Mouse (Mus musculus) mammary gland, adult 2 months (tissue): Measurements from ENCODE around the gene Olfr653. TPM values are rescaled to one million over a fixed set of nuclear protein-coding genes. Genes with fewer than 3 reads are reported as not detected.

ENCODE experiments used
- polyA plus RNA-seq: library from polyadenylated mRNA; depleted of rRNA; stranded (reverse); fragments of >200 nt; gene quantifications from 2 replicates; pipeline ENCODE4 v1.2.3, GENCODE M21; 2012; ENCODE audit warnings: low replicate concordance; rRNA removed

Gene Olfr653
- not detected in 2 replicates for polyA plus RNA-seq

DNA sequence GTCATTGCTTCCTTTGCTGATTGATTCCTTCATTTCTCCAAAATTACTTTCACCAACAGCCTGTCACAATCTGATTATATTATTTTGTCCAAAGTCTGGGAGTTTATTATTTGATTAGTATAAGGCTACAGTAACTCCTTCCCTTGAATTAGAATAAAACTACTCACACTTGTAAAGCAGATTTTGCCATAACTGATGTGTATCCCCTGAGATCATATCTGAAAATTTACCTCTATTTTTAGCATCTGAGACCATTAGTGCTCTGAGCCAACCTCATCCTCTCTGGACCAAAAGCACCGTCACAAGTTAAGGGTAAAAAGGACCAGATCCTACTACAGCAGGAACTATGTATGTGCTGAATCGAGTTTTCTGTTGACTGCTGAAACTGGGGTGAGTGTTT, at the start of gene Olfr653:
Gene Olfr653, plus strand, starts transcription at position 301 of the 400 bp plus-strand sequence.

DNA sequence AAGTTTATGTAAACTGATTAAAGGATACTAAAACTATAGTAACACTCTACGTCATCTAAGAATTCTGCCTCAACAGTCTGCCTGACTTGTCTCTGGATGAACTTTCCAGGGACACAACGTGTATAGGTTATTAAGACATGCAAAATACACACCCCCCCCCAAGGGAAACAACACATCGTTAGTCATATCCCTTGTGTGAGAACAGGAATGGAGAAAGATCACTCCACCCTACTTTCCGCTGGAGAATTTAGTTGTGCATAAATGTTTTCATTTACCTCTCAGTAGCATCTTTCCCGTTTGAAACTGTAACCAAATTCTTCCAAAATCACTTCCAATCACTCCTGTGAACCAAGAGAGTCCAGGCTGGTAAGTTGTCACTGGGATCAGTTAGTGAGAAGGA, 27.3 kb upstream of the Olfr653 start, which contains the start of gene Olfr651:
Gene Olfr651, plus strand, starts transcription at position 301 of the 400 bp plus-strand sequence.

GRCm38 (mm10) chr7:104560601-104561000, 16.5 kb upstream of the Olfr653 start, which contains the start of gene Olfr652:
Gene Olfr652, plus strand, starts transcription at chr7:104560901.

GRCm38 (mm10) chr7:104586725-104587124, 9.6 kb downstream of the Olfr653 start, which contains the start of gene Olfr654:
Gene Olfr654, plus strand, starts transcription at chr7:104587025.

DNA sequence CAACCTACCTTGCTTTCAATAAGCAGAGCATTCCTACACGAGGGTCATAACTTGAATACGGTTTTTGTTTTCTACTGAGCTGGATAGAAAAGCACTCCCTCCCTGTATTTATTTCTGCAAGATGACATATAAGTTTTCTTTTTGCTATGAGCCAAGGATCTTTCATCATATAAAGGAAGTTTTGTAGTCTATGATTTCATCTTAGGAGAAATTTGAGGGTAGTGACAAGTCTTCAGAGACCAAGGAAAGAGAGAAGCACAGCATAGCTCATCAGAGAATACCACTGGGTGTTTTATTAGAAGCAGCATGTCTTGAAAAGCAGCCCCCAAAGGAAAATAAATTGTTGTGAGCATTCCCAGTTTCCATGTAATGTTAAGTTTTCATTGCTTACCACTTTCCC, 24.6 kb downstream of the Olfr653 start, which contains the start of gene Olfr655:
Gene Olfr655, minus strand, starts transcription at position 101 of the 400 bp plus-strand sequence.

DNA sequence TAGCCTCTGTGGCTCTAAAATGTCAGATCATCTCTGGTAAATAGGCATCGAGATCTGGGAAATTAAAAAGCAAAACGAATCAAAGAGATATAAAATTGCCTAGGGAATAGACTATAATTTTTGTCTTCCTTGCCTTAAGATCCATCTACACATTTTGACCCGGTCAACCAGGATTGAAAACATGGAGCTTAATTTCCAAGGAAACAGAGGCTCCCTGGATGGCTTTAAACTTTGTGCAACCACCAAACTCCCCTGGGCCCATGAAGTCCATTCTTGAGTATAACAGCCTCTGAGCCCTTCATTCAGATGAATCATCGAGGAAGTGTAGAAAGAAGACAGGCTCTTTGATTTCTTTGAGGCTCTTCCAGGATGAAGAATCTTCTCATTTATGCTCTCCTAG, 36.5 kb downstream of the Olfr653 start, which contains the start of gene Olfr656:
Gene Olfr656, plus strand, starts transcription at position 301 of the 400 bp plus-strand sequence.

GRCm38 (mm10) chr7:104624494-104624893, 47.4 kb downstream of the Olfr653 start, which contains the start of gene Olfr657:
Gene Olfr657, plus strand, starts transcription at chr7:104624794.

Other genes starting within 250 kb of the Olfr653 start
- gene Trim34b, start 247.8 kb upstream of the Olfr653 start, polyA plus RNA-seq, result 3.1 and 4.1 TPM in 2 replicates
- 3.1 and 6.3 TPM in 2 replicates for gene Trim12c, start 224.0 kb upstream of the Olfr653 start, polyA plus RNA-seq
- gene Trim30b, start 207.4 kb upstream of the Olfr653 start, polyA plus RNA-seq, result 0.74 and 1.5 TPM in 2 replicates
- 0.27 and 0.29 TPM in 2 replicates for gene Trim30c, start 176.5 kb upstream of the Olfr653 start, polyA plus RNA-seq
- 5.6 and 13.5 TPM in 2 replicates for gene Trim30a, start 112.1 kb upstream of the Olfr653 start, polyA plus RNA-seq
- gene Trim30d, start 69.5 kb upstream of the Olfr653 start, polyA plus RNA-seq, result 2.2 and 8.1 TPM in 2 replicates
- not detected in 2 replicates for gene Olfr651, start 27.2 kb upstream of the Olfr653 start, polyA plus RNA-seq
- not detected in 2 replicates for gene Olfr652, start 16.4 kb upstream of the Olfr653 start, polyA plus RNA-seq
- not detected in 2 replicates for gene Olfr654, start 9.7 kb downstream of the Olfr653 start, polyA plus RNA-seq
- gene Olfr655, start 24.5 kb downstream of the Olfr653 start, polyA plus RNA-seq, result not detected in 2 replicates
- gene Olfr656, start 36.6 kb downstream of the Olfr653 start, polyA plus RNA-seq, result not detected in 2 replicates
- not detected in 2 replicates for gene Olfr657, start 47.5 kb downstream of the Olfr653 start, polyA plus RNA-seq
- gene Olfr658, start 70.0 kb downstream of the Olfr653 start, polyA plus RNA-seq, result not detected in 2 replicates
- gene Olfr659, start 89.4 kb downstream of the Olfr653 start, polyA plus RNA-seq, result not detected in 2 replicates
- not detected in 2 replicates for gene Olfr661, start 109.2 kb downstream of the Olfr653 start, polyA plus RNA-seq
- not detected in 2 replicates for gene Usp17le, start 200.2 kb downstream of the Olfr653 start, polyA plus RNA-seq